Mouse (Mus musculus) natural killer cell, adult 2 months (primary cell): Measurements from ENCODE around the gene Zfp217.
A peak's percentile ranks its signal among the peaks of the same experiment; 100 is the strongest.

ENCODE experiments used
- DNase-seq, 2 experiments: peaks; one replicate each; pipeline ENCODE4 v3.0.0; 2022; ENCODE audit warnings: low spot score in 2 of 2

Gene Zfp217

GRCm38 (mm10) chr2:170133093-170133731 is 14.7 kb downstream of the Zfp217 start:
- peak in 1 of 2 experiments; percentile 33 for DNase-seq

- no peak for DNase-seq
Observed at GRCm38 (mm10) chr2:170132716-170133092, 15.2 kb downstream of the Zfp217 start.

- no peak for DNase-seq
Observed at GRCm38 (mm10) chr2:170131981-170132460, 15.9 kb downstream of the Zfp217 start.

GRCm38 (mm10) chr2:170130780-170131645 is 16.9 kb downstream of the Zfp217 start:
- DNase-seq: peak; percentile 67 to 77

GRCm38 (mm10) chr2:170129923-170130779 is 17.8 kb downstream of the Zfp217 start:
- DNase-seq: no peak

GRCm38 (mm10) chr2:170129248-170129922 is 18.5 kb downstream of the Zfp217 start:
- DNase-seq: no peak

- DNase-seq: no peak
Observed at GRCm38 (mm10) chr2:170128461-170129247, 19.2 kb downstream of the Zfp217 start.

GRCm38 (mm10) chr2:170127523-170127922 is 20.4 kb downstream of the Zfp217 start:
- DNase-seq: peak in 1 of 2 experiments; percentile 32

- no peak for DNase-seq
Observed at GRCm38 (mm10) chr2:170126266-170126665, 21.6 kb downstream of the Zfp217 start.

GRCm38 (mm10) chr2:170122197-170122596 is 25.7 kb downstream of the Zfp217 start:
- peak in 1 of 2 experiments; percentile 36 for DNase-seq

GRCm38 (mm10) chr2:170120139-170121027 is 27.5 kb downstream of the Zfp217 start:
- no peak for DNase-seq

GRCm38 (mm10) chr2:170116704-170117281 is 31.1 kb downstream of the Zfp217 start:
- DNase-seq: peak; percentile 62 to 74

GRCm38 (mm10) chr2:170110306-170110705 is 37.6 kb downstream of the Zfp217 start:
- DNase-seq: no peak

GRCm38 (mm10) chr2:170109528-170109927 is 38.4 kb downstream of the Zfp217 start:
- no peak for DNase-seq

GRCm38 (mm10) chr2:170107791-170108190 is 40.1 kb downstream of the Zfp217 start:
- DNase-seq: no peak

- DNase-seq: no peak
Observed at GRCm38 (mm10) chr2:170106000-170106399, 41.9 kb downstream of the Zfp217 start.

GRCm38 (mm10) chr2:170104396-170104795 is 43.5 kb downstream of the Zfp217 start:
- DNase-seq: no peak

GRCm38 (mm10) chr2:170103852-170104251 is 44.1 kb downstream of the Zfp217 start:
- DNase-seq: peak; percentile 30 to 56

GRCm38 (mm10) chr2:170103341-170103740 is 44.6 kb downstream of the Zfp217 start:
- no peak for DNase-seq
